In genomic region chr9:79829842-79830800, GRCm38 (mm10) we compare ENCODE assay signal across 10 mouse cellular contexts. TPM values are rescaled to one million over a fixed set of nuclear protein-coding genes. Genes with fewer than 3 reads are reported as not detected.
DNase-seq lines count a peak whose midpoint lies in the region; ATAC-seq and TF ChIP-seq lines count a peak whose summit lies in the region.
"Had no signal": no experiment of that assay in that cellular context is flagged by ENCODE, and none has a peak within 500 bp of the region (broad histone marks: within the 10 kb centered on the region; RNA-seq: fewer than 3 reads in every experiment).

No protein-coding gene starts in this region.

- no peaks in the 10 kb centered on the region for H3K9me3 ChIP-seq in heart, embryonic 11.5 days (replicated peaks; ENCODE audit: control insufficient read depth, low read length)
- no peaks in the 10 kb centered on the region for H3K9me3 ChIP-seq in lung, embryonic 14.5 days (ENCODE audit: low read depth, low read length)
- no peaks in the 10 kb centered on the region for H3K9me3 ChIP-seq in neural tube, embryonic 13.5 days
- H3K9me3 ChIP-seq: limb, embryonic 13.5 days had no signal

- no peak for ATAC-seq in heart, embryonic 11.5 days (replicated peaks; ENCODE audit: insufficient number of reproducible peaks, low FRiP score, low TSS enrichment)
- peak; percentile 50; the same call in 1 of the 2 replicates for ATAC-seq in lung, embryonic 14.5 days (ENCODE audit: insufficient read depth)
- ATAC-seq in neural tube, embryonic 13.5 days (ENCODE audit: low read depth): no peak

- no peak for TF ChIP-seq CTCF in lung, embryonic 14.5 days (IDR thresholded peaks at IDR 0.05; ENCODE audit: low read depth)

- no peaks in the 10 kb centered on the region for H3K36me3 ChIP-seq in heart, embryonic 11.5 days (ENCODE audit: control insufficient read depth, insufficient read depth, low read length)
- no peaks in the 10 kb centered on the region for H3K36me3 ChIP-seq in lung, embryonic 14.5 days (ENCODE audit: insufficient read depth)
- no peaks in the 10 kb centered on the region for H3K36me3 ChIP-seq in neural tube, embryonic 13.5 days
- H3K36me3 ChIP-seq: limb, embryonic 13.5 days had no signal

- no peak overlapping the region for H3K4me3 ChIP-seq in heart, embryonic 11.5 days (ENCODE audit: low read depth, low read length)
- H3K4me3 ChIP-seq in lung, embryonic 14.5 days (ENCODE audit: low read depth, low read length): 0 out of 2 replicates have a peak overlapping the region, but pooled peaks have one; percentile 0
- H3K4me3 ChIP-seq in neural tube, embryonic 13.5 days: peak overlapping the region; percentile 17; the same call in 1 of the 2 replicates
- H3K4me3 ChIP-seq: limb, embryonic 13.5 days had no signal

- peak; percentile 39 to 47 for DNase-seq in heart, adult 18-20 months
- DNase-seq in heart, adult 11 months: no peak
- DNase-seq in lung, embryonic 14.5 days: peak; percentile 79
- no peak for DNase-seq in right cerebral cortex, postnatal 4 days
- DNase-seq in thymus, postnatal 36 days: no peak
- no peak for DNase-seq in left cerebral cortex, adult 11 months (ENCODE audit: low spot score)
- DNase-seq: kidney, adult 9 months had no signal

- no peak overlapping the region for H3K27ac ChIP-seq in heart, embryonic 11.5 days (ENCODE audit: low read depth, low read length)
- H3K27ac ChIP-seq in lung, embryonic 14.5 days (ENCODE audit: low read depth): peak overlapping the region; percentile 12
- no peak overlapping the region for H3K27ac ChIP-seq in neural tube, embryonic 13.5 days (replicated peaks)
- H3K27ac ChIP-seq: limb, embryonic 13.5 days had no signal

- 0 out of 2 replicates have a peak, but pooled peaks cover 4% of the 10 kb centered on the region for H3K4me1 ChIP-seq in heart, embryonic 11.5 days (ENCODE audit: control insufficient read depth, insufficient read depth, low read length)
- H3K4me1 ChIP-seq in lung, embryonic 14.5 days (ENCODE audit: insufficient read depth): peaks cover 9% of the 10 kb centered on the region; the same call in 1 of the 2 replicates
- H3K4me1 ChIP-seq in neural tube, embryonic 13.5 days (replicated peaks): peaks cover 12% of the 10 kb centered on the region; the same call in 1 of the 2 replicates

- WGBS in heart, embryonic 11.5 days (ENCODE audit: insufficient replicate concordance): 67% methylated on average over 23 of the region's 23 CpGs
- WGBS in lung, embryonic 14.5 days: 29% methylated on average over 23 of the region's 23 CpGs
- WGBS in neural tube, embryonic 13.5 days: 58% methylated on average over 23 of the region's 23 CpGs

- no peaks in the 10 kb centered on the region for H3K27me3 ChIP-seq in heart, embryonic 11.5 days (ENCODE audit: control insufficient read depth, insufficient read depth, low read length)
- no peaks in the 10 kb centered on the region for H3K27me3 ChIP-seq in lung, embryonic 14.5 days (ENCODE audit: insufficient read depth, low read length)
- H3K27me3 ChIP-seq in neural tube, embryonic 13.5 days: no peaks in the 10 kb centered on the region
- H3K27me3 ChIP-seq: limb, embryonic 13.5 days had no signal

- 0 out of 2 replicates have a peak overlapping the region, but pooled peaks have one; percentile 10 for H3K9ac ChIP-seq in heart, embryonic 11.5 days (ENCODE audit: low read depth, low read length)
- peak overlapping the region; percentile 1; the same call in 1 of the 2 replicates for H3K9ac ChIP-seq in lung, embryonic 14.5 days
- H3K9ac ChIP-seq in neural tube, embryonic 13.5 days: no peak overlapping the region
- H3K9ac ChIP-seq: limb, embryonic 13.5 days had no signal

- no peak overlapping the region; the same call in 1 of the 2 replicates for H3K4me2 ChIP-seq in heart, embryonic 11.5 days
- peak overlapping the region; percentile 43 for H3K4me2 ChIP-seq in lung, embryonic 14.5 days
- peak overlapping the region; percentile 39 for H3K4me2 ChIP-seq in neural tube, embryonic 13.5 days
- H3K4me2 ChIP-seq: limb, embryonic 13.5 days had no signal

RNA-seq across cellular contexts. Expression of gene Tmem30a, which starts 36.8 kb away (rescaled TPM):
- 10 to 100 TPM; 63.7 to 65.6 TPM for total RNA-seq in heart, adult 18-20 months (2021)
- polyA plus RNA-seq in heart, embryonic 11.5 days (2014; fragmentation: Nextera tagmentation; extraction: Ambion mirVana): 88.2 and 103 TPM in 2 replicates
- 92.2 and 94.0 TPM in 2 replicates for polyA plus RNA-seq in lung, embryonic 14.5 days (2014; fragmentation: Nextera tagmentation; extraction: Ambion mirVana)
- 111 and 122 TPM in 2 replicates for polyA plus RNA-seq in neural tube, embryonic 13.5 days (2015; fragmentation: Nextera tagmentation; extraction: Ambion mirVana)

Comparison
In these comparisons a context has a peak if more than half of its experiments do, and no peak if none do; other contexts are left out.
1. DNase-seq: peak in heart, adult 18-20 months (2 of 2) and lung, embryonic 14.5 days (single experiment); none in heart, adult 11 months (single experiment), right cerebral cortex, postnatal 4 days (single experiment), thymus, postnatal 36 days (0 of 2) and left cerebral cortex, adult 11 months (single experiment).